In the genomic region with DNA sequence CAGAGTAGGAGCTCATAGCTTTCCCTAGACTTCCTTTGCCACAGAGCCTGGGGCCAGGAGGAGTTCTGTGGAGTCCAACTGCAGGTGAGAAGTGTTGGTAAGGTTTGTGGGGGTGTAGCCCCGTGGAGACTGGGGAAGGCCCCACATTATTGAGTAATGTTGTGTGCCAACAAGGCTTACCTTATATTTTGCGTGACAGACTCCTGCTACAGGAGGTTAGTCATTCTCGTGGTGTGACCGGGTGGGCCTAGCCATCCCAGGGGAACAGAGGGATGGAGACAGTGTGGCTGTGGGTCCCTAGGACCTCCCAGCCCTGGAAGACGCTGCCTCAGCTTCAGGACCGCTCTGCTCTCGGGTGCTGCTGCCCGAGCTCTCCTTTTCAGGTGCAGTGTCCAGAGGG, we compare ENCODE assay signal across 13 mouse cellular contexts. TPM values are rescaled to one million over a fixed set of nuclear protein-coding genes. Genes with fewer than 3 reads are reported as not detected.
DNase-seq lines count a peak whose midpoint lies in the region; ATAC-seq and TF ChIP-seq lines count a peak whose summit lies in the region.
"Had no signal": no experiment of that assay in that cellular context is flagged by ENCODE, and none has a peak within 500 bp of the region (broad histone marks: within the 10 kb centered on the region; RNA-seq: fewer than 3 reads in every experiment).

No protein-coding gene starts in this region.

- H3K4me1 ChIP-seq in heart, embryonic 11.5 days (ENCODE audit: control insufficient read depth, insufficient read depth, low read length), result peaks cover 12% of the 10 kb centered on the region
- H3K4me1 ChIP-seq in midbrain, embryonic 10.5 days, result peaks cover 20% of the 10 kb centered on the region
- 0 out of 2 replicates have a peak, but pooled peaks cover 5% of the 10 kb centered on the region for H3K4me1 ChIP-seq in midbrain, embryonic 13.5 days (replicated peaks)
- peaks cover 14% of the 10 kb centered on the region for H3K4me1 ChIP-seq in bone marrow, adult 2 months (ENCODE audit: control insufficient read depth, insufficient read depth, low read length)

- DNase-seq in heart, adult 11 months, result peak; percentile 81
- DNase-seq in midbrain, embryonic 10.5 days (ENCODE audit: low spot score), result no peak
- peak; percentile 3 to 7 for DNase-seq in thymus, postnatal 10 days (ENCODE audit: low spot score in 2 of 2)
- DNase-seq: layer of hippocampus, adult 9-11 months; lung, postnatal 14 days had no signal

- H3K9ac ChIP-seq in heart, embryonic 11.5 days (ENCODE audit: low read depth, low read length), result no peak overlapping the region
- H3K9ac ChIP-seq in midbrain, embryonic 13.5 days (replicated peaks), result no peak overlapping the region
- H3K9ac ChIP-seq: embryonic facial prominence, embryonic 12.5 days; heart, embryonic 12.5 days had no signal

- TF ChIP-seq CTCF in bone marrow, adult 2 months (IDR thresholded peaks at IDR 0.05; ENCODE audit: control insufficient read depth, insufficient read depth, low read length), result no peak

- H3K36me3 ChIP-seq in heart, embryonic 11.5 days (ENCODE audit: control insufficient read depth, insufficient read depth, low read length), result no peaks in the 10 kb centered on the region
- H3K36me3 ChIP-seq in midbrain, embryonic 10.5 days, result no peaks in the 10 kb centered on the region
- H3K36me3 ChIP-seq in midbrain, embryonic 13.5 days, result no peaks in the 10 kb centered on the region
- H3K36me3 ChIP-seq: embryonic facial prominence, embryonic 12.5 days; heart, embryonic 12.5 days had no signal

- no peak overlapping the region for H3K4me2 ChIP-seq in heart, embryonic 11.5 days
- H3K4me2 ChIP-seq in midbrain, embryonic 13.5 days (replicated peaks), result no peak overlapping the region
- H3K4me2 ChIP-seq: embryonic facial prominence, embryonic 12.5 days; heart, embryonic 12.5 days had no signal

- ATAC-seq in heart, embryonic 11.5 days (replicated peaks; ENCODE audit: insufficient number of reproducible peaks, low FRiP score, low TSS enrichment), result no peak
- no peak for ATAC-seq in midbrain, embryonic 13.5 days
- ATAC-seq in activated CD4-positive, CD25-positive, alpha-beta regulatory T cell, adult 4 months, result no peak
- ATAC-seq: Patski had no signal

- no peaks in the 10 kb centered on the region for H3K9me3 ChIP-seq in heart, embryonic 11.5 days (replicated peaks; ENCODE audit: control insufficient read depth, low read length)
- no peaks in the 10 kb centered on the region for H3K9me3 ChIP-seq in midbrain, embryonic 10.5 days (replicated peaks)
- H3K9me3 ChIP-seq in midbrain, embryonic 13.5 days, result no peaks in the 10 kb centered on the region
- H3K9me3 ChIP-seq: embryonic facial prominence, embryonic 12.5 days had no signal

- H3K4me3 ChIP-seq in heart, embryonic 11.5 days (ENCODE audit: low read depth, low read length), result no peak overlapping the region
- no peak overlapping the region for H3K4me3 ChIP-seq in midbrain, embryonic 10.5 days
- H3K4me3 ChIP-seq in midbrain, embryonic 13.5 days (replicated peaks), result no peak overlapping the region
- H3K4me3 ChIP-seq in bone marrow, adult 2 months (replicated peaks; ENCODE audit: control insufficient read depth, low read depth, low read length), result no peak overlapping the region
- H3K4me3 ChIP-seq: embryonic facial prominence, embryonic 12.5 days; heart, embryonic 12.5 days had no signal

- no peak overlapping the region for H3K27ac ChIP-seq in heart, embryonic 11.5 days (ENCODE audit: low read depth, low read length)
- H3K27ac ChIP-seq in midbrain, embryonic 10.5 days (replicated peaks), result 0 out of 2 replicates have a peak overlapping the region, but pooled peaks have one; percentile 33
- H3K27ac ChIP-seq in midbrain, embryonic 13.5 days, result no peak overlapping the region
- 0 out of 2 replicates have a peak overlapping the region, but pooled peaks have one; percentile 12 for H3K27ac ChIP-seq in bone marrow, adult 2 months (ENCODE audit: control insufficient read depth, insufficient read depth, low read depth, low read length, poor library complexity)
- H3K27ac ChIP-seq: embryonic facial prominence, embryonic 12.5 days; kidney, postnatal 0 days had no signal

- no peak for TF ChIP-seq POLR2A in bone marrow, adult 2 months (IDR thresholded peaks at IDR 0.05; ENCODE audit: borderline replicate concordance, control insufficient read depth, low read depth, low read length)

- no peaks in the 10 kb centered on the region for H3K27me3 ChIP-seq in heart, embryonic 11.5 days (ENCODE audit: control insufficient read depth, insufficient read depth, low read length)
- peaks cover 3% of the 10 kb centered on the region; the same call in 1 of the 2 replicates for H3K27me3 ChIP-seq in midbrain, embryonic 10.5 days (ENCODE audit: low read depth, poor library complexity, severe bottlenecking)
- no peaks in the 10 kb centered on the region for H3K27me3 ChIP-seq in midbrain, embryonic 13.5 days
- H3K27me3 ChIP-seq: embryonic facial prominence, embryonic 12.5 days; heart, embryonic 12.5 days; Patski had no signal

- WGBS in heart, embryonic 11.5 days (ENCODE audit: insufficient replicate concordance), result 84% methylated on average over 8 of the region's 8 CpGs
- 77% methylated on average over 8 of the region's 8 CpGs for WGBS in midbrain, embryonic 10.5 days
- WGBS in midbrain, embryonic 13.5 days, result 83% methylated on average over 8 of the region's 8 CpGs
- 54% methylated on average over 8 of the region's 8 CpGs for WGBS in bone marrow, adult 2 months

RNA-seq across cellular contexts. Expression of gene Zfp36l2, which starts 23.6 kb away (rescaled TPM):
- 8.0 and 9.6 TPM in 2 replicates for polyA plus RNA-seq in heart, embryonic 11.5 days (2014; fragmentation: Nextera tagmentation; extraction: Ambion mirVana)
- 7.8 and 8.1 TPM in 2 replicates for polyA plus RNA-seq in midbrain, embryonic 10.5 days (2016; fragmentation: Nextera tagmentation; extraction: Ambion mirVana)
- 3.6 and 4.4 TPM in 2 replicates for polyA plus RNA-seq in midbrain, embryonic 13.5 days (2015; fragmentation: Nextera tagmentation; extraction: Ambion mirVana)
- 45.8 and 74.0 TPM in 2 replicates for polyA plus RNA-seq in bone marrow, adult 2 months (2011; ENCODE audit: insufficient read depth, insufficient read length, low replicate concordance, missing spikeins)
- polyA plus RNA-seq in activated CD4-positive, CD25-positive, alpha-beta regulatory T cell, adult 4 months (2017; shearing (Covaris generic)), result 10 to 100 TPM; 31.3 to 64.3 TPM

Comparison
In these comparisons a context has a peak if more than half of its experiments do, and no peak if none do; other contexts are left out.
1. H3K27ac ChIP-seq: peak in midbrain, embryonic 10.5 days (single experiment) and bone marrow, adult 2 months (single experiment); none in heart, embryonic 11.5 days (single experiment) and midbrain, embryonic 13.5 days (single experiment).